Mouse (Mus musculus): ENCODE measurements around the gene Pard6b. TPM values are rescaled to one million over a fixed set of nuclear protein-coding genes. Genes with fewer than 3 reads are reported as not detected.
"Not testable (repeated sequence)": the region's sequence is repeated elsewhere in the genome, so short reads cannot be mapped to it uniquely, and the experiment has no call there.

The Pard6b gene
- total RNA-seq, 2 experiments from 2014 or later: 4.4 to 5.8 TPM

- intact Hi-C loops (cut with DNase I): no loop called here
- no peak for DNase-seq (ENCODE audit: low spot score in 2 of 2)
Observed at GRCm38 (mm10) chr2:168091560-168091959, 10.8 kb downstream of the Pard6b start.

DNA sequence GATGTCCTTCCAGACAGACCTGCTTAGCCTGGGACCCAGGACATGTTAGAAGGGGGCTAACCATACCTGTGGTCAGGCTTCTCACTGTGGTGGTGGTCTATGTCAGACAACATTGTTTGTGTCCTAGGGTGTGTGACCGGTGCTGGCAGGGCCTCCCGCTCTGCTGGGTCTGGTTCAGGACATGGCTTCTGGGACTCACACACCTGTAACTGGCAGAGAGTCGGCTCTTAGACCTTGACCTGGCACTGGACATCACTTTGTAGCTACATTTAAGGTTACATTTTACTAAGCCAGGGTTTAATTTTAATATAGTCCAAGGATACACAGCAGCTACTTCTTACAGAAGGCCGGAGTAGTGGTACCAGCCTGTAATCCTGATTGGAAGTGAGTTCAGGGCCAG lies 12.3 kb downstream of the Pard6b start:
- intact Hi-C loops (cut with DNase I): no loop called here
- no peak for DNase-seq (ENCODE audit: low spot score in 2 of 2)

DNA sequence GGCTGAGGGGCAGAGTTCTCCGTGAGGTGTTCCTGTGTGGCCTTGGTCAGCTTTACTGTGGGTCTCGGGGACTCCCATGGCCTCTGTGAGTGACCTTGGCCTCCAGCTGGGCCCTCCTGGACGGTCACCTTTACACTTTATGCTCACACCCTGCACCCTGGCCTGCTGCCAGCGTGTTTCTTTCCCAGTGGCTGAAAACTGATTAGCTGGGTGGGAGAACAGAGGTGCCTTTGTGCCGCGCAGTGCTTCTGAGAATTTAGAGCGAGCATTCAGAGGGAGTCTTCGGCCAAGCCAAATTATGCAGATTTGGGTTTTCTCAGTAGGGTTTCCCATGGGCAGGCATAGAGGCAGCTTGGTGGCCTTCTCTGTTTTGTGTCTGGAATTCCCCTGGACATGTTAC lies 14.3 kb downstream of the Pard6b start:
- no peak for DNase-seq (ENCODE audit: low spot score in 2 of 2)
- intact Hi-C loops (cut with DNase I): loop anchor here (5.0 kb wide), 3 partner anchors 43 to 108 kb away; partner anchors contain the start of gene Ripor3

GRCm38 (mm10) chr2:168096487-168096886 lies 15.7 kb downstream of the Pard6b start:
- intact Hi-C loops (cut with DNase I): loop anchor here (5.0 kb wide), 3 partner anchors 44 to 109 kb away; partner anchors contain the start of gene Ripor3
- DNase-seq (ENCODE audit: low spot score in 2 of 2): no peak

- intact Hi-C loops (cut with DNase I): loop anchor here (5.0 kb wide), 3 partner anchors 46 to 111 kb away; partner anchors contain the start of gene Ripor3
- DNase-seq (ENCODE audit: low spot score in 2 of 2): peak; percentile 49 to 63
Observed at GRCm38 (mm10) chr2:168098040-168098439, 17.2 kb downstream of the Pard6b start.

GRCm38 (mm10) chr2:168100008-168100407 lies 19.2 kb downstream of the Pard6b start:
- intact Hi-C loops (cut with DNase I): no loop called here
- no peak for DNase-seq (ENCODE audit: low spot score in 2 of 2)

GRCm38 (mm10) chr2:168101805-168102204 lies 21.0 kb downstream of the Pard6b start:
- no peak for DNase-seq (ENCODE audit: low spot score in 2 of 2)
- intact Hi-C loops (cut with DNase I): no loop called here

DNA sequence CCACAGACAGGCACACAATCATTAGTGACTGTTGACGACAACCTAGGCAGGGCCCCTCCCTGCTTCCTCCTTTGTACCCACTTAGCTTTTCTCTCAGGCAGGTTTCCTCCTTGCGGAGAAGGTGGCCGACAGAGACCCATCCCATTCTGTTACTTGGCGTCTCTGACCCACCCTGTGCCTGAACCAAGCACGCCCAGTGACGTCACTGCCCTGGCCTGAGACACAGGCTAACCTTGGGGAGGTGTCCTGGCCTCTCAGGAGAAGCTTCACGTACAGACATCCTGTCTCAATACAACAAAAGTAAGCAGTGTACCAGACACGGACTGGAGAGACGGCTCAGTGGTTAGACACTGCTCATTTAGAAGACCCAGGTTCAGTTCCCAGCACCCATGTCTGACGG lies 22.5 kb downstream of the Pard6b start:
- intact Hi-C loops (cut with DNase I): no loop called here
- DNase-seq (ENCODE audit: low spot score in 2 of 2): no peak

DNA sequence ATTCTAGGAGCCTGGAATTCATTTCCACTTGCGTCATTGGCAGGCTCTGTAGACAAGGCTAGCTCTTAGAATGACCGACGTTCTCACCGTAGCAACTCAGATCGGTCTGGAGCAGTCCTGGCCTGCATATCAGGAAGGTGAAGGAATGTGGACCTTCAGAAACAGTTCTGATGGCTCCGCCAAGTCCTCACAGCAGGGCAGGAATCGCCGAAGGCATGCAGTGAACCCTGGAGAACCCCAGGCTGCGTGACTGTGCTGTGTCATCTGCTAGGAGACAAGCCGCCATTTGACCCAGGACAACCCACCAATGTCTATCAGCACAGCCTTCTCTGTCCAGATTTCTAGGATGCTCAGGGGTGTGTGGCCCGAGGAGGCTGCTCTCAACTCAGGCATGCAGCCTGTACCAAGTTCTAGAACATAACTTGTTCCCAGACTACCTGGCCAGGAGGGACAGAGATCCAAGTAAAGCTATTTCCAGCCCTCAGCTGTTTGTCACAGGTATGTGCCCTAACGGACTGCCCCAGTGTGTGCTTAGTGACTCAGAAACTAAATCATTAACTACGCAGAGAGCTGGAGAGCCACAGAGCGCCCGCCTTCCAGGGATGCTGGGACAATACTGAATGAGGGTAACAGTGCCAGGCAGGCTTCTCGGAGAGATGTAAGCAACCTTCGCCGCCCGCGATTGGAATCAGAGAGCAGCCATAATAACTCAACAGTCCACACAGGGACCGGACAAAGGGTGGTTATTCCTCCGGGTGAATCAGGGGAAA lies 23.8 kb downstream of the Pard6b start:
- intact Hi-C loops (cut with DNase I): no loop called here
- DNase-seq (ENCODE audit: low spot score in 2 of 2): no peak

DNA sequence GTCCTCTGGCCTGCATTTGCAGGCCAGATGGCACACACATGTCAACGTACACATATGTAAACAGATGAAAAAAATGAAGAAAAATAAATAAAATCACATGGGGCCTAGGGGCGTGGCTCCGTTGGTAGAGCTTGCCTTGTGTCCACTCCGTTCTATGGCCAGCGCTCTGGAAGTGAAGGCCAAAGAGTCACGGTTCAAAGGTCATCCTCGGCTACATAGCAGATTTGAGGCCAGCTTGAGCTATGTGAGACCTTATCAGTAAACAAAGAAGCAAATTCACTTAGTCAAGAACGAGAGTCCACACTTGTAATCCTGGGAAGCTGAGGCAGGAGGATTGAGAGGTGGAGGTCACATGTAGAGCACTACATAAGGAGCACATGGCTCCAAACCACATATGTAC lies 24.5 kb downstream of the Pard6b start:
- intact Hi-C loops (cut with DNase I): no loop called here
- no peak for DNase-seq (ENCODE audit: low spot score in 2 of 2)

DNA sequence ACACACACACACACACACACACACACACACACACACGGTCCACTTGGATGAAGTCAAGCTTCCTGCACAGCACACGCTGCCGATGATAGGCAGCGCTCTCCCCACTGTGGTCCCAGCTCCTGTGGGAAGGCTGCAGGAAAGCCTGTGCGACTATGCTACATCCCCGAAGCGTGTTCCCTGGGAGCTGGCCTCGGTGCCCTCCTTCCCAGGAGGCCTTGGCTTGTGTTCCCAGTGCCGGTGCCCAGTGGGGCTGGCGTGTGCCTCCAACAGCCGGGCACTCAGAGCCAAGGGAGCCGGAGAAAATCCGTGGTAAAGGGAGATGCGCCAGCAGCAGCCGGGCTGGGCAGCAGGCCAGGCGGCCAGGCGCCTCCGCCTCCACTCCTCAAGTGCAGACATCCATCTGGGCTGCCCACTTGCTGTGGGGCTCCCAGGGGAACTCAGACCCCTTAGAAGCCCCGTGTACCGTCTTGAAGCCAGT lies 25.9 kb downstream of the Pard6b start:
- DNase-seq (ENCODE audit: low spot score in 2 of 2): peak; percentile 88 to 92
- intact Hi-C loops (cut with DNase I): no loop called here

- DNase-seq (ENCODE audit: low spot score in 2 of 2): no peak
- intact Hi-C loops (cut with DNase I): no loop called here
Observed at GRCm38 (mm10) chr2:168107356-168107755, 26.6 kb downstream of the Pard6b start.

DNA sequence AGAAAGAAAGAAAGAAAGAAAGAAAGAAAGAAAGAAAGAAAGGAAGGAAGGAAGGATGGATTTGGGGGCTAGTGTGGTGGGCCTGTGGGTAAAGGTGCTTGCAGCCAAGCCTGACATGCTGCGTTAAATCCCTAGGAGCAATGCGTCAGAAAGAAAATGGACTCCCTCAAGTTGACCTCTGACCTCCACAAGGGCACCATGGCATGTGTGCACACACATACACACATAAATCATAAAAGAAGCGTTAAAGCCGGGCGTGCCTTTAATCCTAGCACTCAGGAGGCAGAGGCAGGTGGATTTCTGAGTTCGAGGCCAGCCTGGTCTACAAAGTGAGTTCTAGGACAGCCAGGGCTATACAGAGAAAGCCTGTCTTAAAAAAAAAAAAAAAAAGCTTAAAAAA lies 27.1 kb downstream of the Pard6b start:
- intact Hi-C loops (cut with DNase I); DNase-seq (ENCODE audit: low spot score in 2 of 2): not testable (repeated sequence)

- intact Hi-C loops (cut with DNase I): loop anchor here (10.0 kb wide), 1 partner anchor 333 kb away; no protein-coding TSS in a partner anchor
Observed at GRCm38 (mm10) chr2:168111902-168112301, 31.1 kb downstream of the Pard6b start.

DNA sequence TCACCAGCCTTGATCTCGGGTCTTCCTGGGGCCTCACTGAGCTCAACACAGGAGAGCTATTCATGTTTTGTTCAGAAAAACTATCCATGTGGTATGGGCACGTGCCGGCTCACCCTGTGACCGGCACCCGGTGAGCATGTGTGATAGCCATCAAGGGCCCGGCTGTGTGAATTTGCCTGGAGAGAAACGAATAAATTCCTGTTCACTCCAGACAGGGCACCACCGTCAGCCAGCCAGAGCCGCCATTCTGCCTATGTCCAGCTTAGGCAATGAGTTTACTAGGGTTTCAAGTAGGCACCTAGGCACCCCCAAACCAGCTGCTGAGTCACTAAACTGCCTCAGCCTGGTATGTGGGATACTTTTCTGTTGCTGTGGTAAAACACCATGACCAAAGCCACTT lies 32.5 kb downstream of the Pard6b start:
- intact Hi-C loops (cut with DNase I): loop anchor here (10.0 kb wide), 1 partner anchor 332 kb away; no protein-coding TSS in a partner anchor
- no peak for DNase-seq (ENCODE audit: low spot score in 2 of 2)

More at GRCm38 (mm10) chr2:168111902-168112301, 31.1 kb downstream of the Pard6b start:
- DNase-seq (ENCODE audit: low spot score in 2 of 2): peak; percentile 59 to 60

DNA sequence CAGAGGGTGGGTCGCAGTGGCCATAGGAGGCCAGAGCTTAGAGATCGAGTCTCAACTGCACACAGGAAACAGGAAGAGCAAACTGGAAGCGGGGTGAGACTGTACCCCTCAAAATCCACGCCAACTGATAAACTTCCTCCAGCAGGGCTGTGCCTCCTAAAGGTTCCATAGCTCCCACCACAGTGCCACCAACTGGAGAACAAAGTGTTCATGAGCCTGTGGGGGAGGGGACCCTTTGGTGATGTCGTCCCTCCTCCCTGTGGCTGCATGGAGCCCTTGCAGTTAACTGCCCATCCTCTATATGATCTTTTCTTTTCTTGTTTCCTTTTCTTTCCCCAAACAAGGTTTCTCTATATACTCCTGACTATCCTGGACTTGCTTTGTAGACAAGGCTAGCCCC lies 32.9 kb downstream of the Pard6b start:
- no peak for DNase-seq (ENCODE audit: low spot score in 2 of 2)
- intact Hi-C loops (cut with DNase I): loop anchor here (10.0 kb wide), 1 partner anchor 331 kb away; no protein-coding TSS in a partner anchor

- intact Hi-C loops (cut with DNase I): loop anchor here (10.0 kb wide), 1 partner anchor 330 kb away; no protein-coding TSS in a partner anchor
- peak; percentile 41 to 51 for DNase-seq (ENCODE audit: low spot score in 2 of 2)
Observed at GRCm38 (mm10) chr2:168114699-168115350, 34.0 kb downstream of the Pard6b start.

DNA sequence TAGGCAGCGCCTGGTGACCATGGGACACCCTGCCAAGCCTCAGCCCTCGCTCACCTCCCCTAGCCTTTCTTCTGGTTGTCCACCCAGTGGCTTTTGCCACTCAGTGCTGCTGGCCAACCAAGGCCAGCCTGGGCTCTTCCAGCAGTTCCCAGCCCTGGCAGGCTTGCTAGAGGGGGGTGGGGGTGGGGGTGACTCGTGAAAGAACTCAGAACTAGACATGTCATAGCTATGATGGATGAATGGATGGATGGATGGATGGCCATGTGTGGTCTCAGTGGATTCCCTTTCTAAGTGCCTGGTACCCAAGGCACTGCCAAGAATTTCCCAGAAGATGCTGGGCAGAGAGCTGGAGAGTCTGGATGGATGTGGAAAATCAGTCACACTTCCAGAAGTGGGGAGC lies 35.0 kb downstream of the Pard6b start:
- no peak for DNase-seq (ENCODE audit: low spot score in 2 of 2)
- intact Hi-C loops (cut with DNase I): loop anchor here (2.0 to 10.0 kb wide), 2 partner anchors 89 to 329 kb away; no protein-coding TSS in a partner anchor

DNA sequence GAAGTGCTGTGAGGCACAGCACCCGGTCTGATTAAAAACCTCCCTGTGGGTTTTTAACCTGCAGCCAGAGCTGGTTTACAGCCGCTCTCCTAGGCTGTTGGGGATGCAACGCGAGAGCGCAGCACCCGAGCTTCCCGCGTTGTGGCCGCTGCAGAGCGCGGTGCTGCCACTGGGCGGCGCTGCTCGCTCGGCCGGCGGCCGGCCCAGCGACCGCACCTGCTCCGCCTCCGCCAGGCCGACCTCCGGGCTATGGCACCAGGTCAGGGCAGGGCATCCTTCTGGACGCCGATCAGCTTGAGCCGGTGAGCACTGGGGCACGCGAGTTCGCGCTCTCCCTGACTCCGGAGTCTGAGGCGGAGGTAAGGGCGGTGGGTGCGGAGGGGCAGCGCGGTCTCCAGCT lies 36.3 kb downstream of the Pard6b start:
- intact Hi-C loops (cut with DNase I): loop anchor here (2.0 to 10.0 kb wide), 2 partner anchors 88 to 328 kb away; no protein-coding TSS in a partner anchor
- DNase-seq (ENCODE audit: low spot score in 2 of 2): peak; percentile 70 to 77

- intact Hi-C loops (cut with DNase I): loop anchor here (2.0 to 10.0 kb wide), 2 partner anchors 87 to 327 kb away; no protein-coding TSS in a partner anchor
Observed at GRCm38 (mm10) chr2:168117553-168117952, 36.7 kb downstream of the Pard6b start.

More at GRCm38 (mm10) chr2:168117553-168117952, 36.7 kb downstream of the Pard6b start:
- no peak for DNase-seq (ENCODE audit: low spot score in 2 of 2)
